Mouse (Mus musculus): Measurements from ENCODE around the gene Dcbld2. TPM values are rescaled to one million over a fixed set of nuclear protein-coding genes. Genes with fewer than 3 reads are reported as not detected.
A peak's percentile ranks its signal among the peaks of the same experiment; 100 is the strongest.
"Not testable (repeated sequence)": the region's sequence is repeated elsewhere in the genome, so short reads cannot be mapped to it uniquely, and the experiment has no call there.

The Dcbld2 gene
- total RNA-seq, 2 experiments from 2014 or later: 13.1 to 15.8 TPM

GRCm38 (mm10) chr16:58449073-58449472, 40.8 kb downstream of the Dcbld2 start:
- DNase-seq (ENCODE audit: low spot score in 2 of 2): no peak

GRCm38 (mm10) chr16:58450648-58451047, 42.4 kb downstream of the Dcbld2 start:
- DNase-seq (ENCODE audit: low spot score in 2 of 2): no peak

GRCm38 (mm10) chr16:58451647-58452046, 43.4 kb downstream of the Dcbld2 start:
- no peak for DNase-seq (ENCODE audit: low spot score in 2 of 2)

- no peak for DNase-seq (ENCODE audit: low spot score in 2 of 2)
Measured at GRCm38 (mm10) chr16:58453138-58453537, 44.9 kb downstream of the Dcbld2 start.

- DNase-seq (ENCODE audit: low spot score in 2 of 2): no peak
Measured at GRCm38 (mm10) chr16:58453820-58454219, 45.6 kb downstream of the Dcbld2 start.

GRCm38 (mm10) chr16:58454617-58455016, 46.4 kb downstream of the Dcbld2 start:
- peak in 1 of 2 experiments; percentile 38 for DNase-seq (ENCODE audit: low spot score in 2 of 2)

DNA sequence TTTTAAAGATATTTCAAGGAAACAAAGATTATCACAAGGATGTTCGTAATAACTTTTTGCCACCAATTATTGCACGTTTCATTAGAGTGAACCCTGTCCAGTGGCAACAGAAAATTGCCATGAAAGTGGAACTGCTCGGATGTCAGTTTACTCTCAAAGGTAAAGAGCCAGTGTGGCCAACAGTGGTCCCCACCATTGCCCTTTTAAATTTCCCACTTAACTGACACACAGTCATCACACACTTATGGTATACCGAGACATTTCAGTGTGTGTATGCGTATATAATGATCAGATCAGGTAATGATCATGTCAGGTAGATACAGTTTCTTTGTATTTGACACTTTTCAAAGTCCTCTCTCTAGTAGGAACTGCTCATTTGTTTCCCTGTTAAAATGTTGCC, 46.9 kb downstream of the Dcbld2 start:
- no peak for DNase-seq (ENCODE audit: low spot score in 2 of 2)

DNA sequence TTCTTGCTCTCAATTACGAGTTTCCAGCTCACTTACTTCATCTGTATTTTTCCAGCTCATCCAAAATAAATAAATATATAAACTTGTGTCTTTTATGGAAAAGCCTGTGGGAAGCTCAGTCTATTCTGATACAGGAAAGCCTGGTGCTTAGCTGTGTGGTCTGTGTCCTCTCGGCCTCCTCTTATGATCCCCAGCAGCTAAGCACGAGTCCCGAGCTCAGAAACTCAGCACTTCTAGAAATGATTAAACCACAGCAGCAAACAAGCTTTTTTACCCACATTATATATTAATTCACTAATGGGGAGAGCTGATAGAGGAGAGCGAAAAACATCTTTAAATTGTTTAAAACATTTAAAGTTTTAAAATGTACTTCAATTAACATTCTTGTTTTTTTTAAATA, 48.2 kb downstream of the Dcbld2 start:
- DNase-seq (ENCODE audit: low spot score in 2 of 2): no peak

DNA sequence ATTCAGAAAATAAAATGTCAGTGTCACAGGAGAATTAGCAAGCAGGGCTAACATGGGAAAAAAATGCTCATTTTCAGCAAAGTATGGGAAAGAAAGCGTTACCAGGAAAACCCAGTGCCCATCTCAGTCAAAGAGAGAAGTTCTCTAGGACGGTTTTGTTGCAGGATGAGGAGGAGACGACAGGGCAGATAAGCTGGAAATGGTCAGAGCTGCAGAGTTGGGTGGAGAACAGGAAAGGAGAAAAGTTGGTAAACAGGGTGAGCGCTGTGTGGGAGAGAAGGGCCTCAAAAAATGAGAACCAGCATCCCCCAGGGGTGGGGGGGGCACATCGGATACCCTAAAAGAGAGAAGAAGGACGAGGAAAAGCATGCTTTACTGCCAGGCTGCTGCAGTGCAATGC, 48.7 kb downstream of the Dcbld2 start:
- DNase-seq (ENCODE audit: low spot score in 2 of 2): no peak

GRCm38 (mm10) chr16:58459966-58460365, 51.7 kb downstream of the Dcbld2 start:
- not testable (repeated sequence) for DNase-seq (ENCODE audit: low spot score in 2 of 2)

DNA sequence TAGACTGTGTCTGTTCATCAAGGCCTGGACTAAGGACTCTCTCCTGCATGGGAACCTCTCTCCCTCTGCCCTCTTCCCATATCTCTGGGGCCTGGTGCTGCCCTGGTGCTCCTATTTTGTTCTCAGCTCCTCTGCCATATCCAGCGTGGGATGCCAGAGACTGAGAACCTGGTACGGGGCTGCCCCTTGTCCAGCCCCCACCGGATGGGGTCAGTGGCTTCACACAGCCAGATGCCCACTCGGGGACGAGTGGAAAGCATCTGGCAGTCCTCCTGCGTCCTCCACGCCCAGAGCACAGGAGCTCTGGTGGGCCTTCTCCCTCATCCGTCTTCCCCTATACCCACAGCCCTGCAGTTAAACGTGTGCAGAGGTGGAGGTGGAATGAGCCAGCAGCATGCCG, 52.1 kb downstream of the Dcbld2 start:
- DNase-seq (ENCODE audit: low spot score in 2 of 2): no peak

- no peak for DNase-seq (ENCODE audit: low spot score in 2 of 2)
Measured at GRCm38 (mm10) chr16:58461856-58462518, 53.7 kb downstream of the Dcbld2 start.

GRCm38 (mm10) chr16:58462519-58462918, 54.3 kb downstream of the Dcbld2 start:
- DNase-seq (ENCODE audit: low spot score in 2 of 2): no peak

GRCm38 (mm10) chr16:58464051-58464450, 55.8 kb downstream of the Dcbld2 start:
- DNase-seq (ENCODE audit: low spot score in 2 of 2): no peak

GRCm38 (mm10) chr16:58465412-58465811, 57.2 kb downstream of the Dcbld2 start:
- no peak for DNase-seq (ENCODE audit: low spot score in 2 of 2)

- DNase-seq (ENCODE audit: low spot score in 2 of 2): no peak
Measured at GRCm38 (mm10) chr16:58470061-58470460, 61.8 kb downstream of the Dcbld2 start.

- DNase-seq (ENCODE audit: low spot score in 2 of 2): no peak
Measured at GRCm38 (mm10) chr16:58470841-58471240, 62.6 kb downstream of the Dcbld2 start.

DNA sequence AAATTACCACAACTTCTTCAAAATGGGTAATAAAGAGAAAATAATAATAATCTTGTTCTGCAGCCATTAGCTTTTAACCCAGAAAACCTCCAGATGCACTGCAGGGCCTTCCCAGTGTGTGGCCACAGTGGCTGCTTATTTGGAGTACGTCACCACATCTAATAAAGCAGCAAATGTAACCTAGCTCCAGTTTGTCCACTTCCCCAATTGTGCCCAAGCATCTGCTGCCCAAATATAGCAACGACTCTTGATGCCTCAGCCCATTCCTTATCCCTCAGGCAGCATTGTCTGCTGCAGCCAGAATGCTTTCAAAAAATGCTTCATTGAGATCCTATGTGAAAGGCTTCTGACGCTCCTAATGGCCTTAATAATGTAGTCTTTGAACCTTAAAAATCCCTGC, 66.6 kb downstream of the Dcbld2 start:
- no peak for DNase-seq (ENCODE audit: low spot score in 2 of 2)

DNA sequence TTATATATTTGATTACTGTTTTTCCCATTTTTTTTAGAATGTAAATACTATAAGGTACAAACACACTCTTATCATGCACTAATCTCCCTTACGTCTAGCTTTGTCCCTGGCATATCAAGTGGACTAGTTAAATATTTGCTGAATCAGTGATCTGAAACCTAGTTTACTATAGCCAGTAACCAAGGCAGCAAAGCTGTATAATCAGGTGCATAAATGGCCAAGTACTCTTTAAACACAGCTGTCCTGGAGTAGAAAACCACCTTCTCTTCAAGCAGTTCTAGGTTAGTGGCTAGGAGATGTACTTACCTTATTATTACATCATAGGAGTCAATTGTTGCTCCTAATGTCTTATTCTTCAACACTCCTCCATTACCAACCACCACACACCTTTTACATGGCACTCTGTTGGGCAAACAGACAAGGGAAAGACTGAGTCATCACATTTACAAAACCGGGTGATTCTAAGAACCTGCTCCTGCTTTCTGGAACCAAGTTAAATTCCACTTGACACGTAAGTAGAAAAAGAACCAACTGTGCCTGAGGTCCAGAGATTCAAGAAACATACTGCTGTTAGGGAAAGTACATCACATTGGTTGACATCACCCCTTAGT, 67.4 kb downstream of the Dcbld2 start:
- DNase-seq (ENCODE audit: low spot score in 2 of 2): no peak

DNA sequence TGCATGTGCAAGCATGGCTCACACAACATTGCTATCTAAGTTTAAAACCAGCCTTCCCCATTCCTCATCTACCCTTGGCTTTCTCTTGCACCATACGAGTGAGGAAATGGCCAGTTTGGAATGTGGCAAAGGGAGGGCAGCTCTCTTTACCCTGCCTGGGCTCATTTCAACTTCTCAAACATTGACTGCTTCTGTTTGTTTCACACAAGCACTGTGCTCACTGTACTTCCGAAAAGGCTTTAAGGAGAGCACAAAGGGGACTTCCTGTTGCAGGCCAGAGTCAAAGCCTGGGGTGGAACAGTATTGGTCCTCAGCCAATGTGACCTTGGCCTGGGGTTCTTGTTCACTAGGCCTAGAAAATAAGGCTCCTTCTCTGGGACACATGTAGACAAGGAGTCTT, 68.1 kb downstream of the Dcbld2 start:
- no peak for DNase-seq (ENCODE audit: low spot score in 2 of 2)

- DNase-seq (ENCODE audit: low spot score in 2 of 2): no peak
Measured at GRCm38 (mm10) chr16:58479898-58480448, 71.7 kb downstream of the Dcbld2 start.

- no peak for DNase-seq (ENCODE audit: low spot score in 2 of 2)
Measured at GRCm38 (mm10) chr16:58481219-58481905, 73.1 kb downstream of the Dcbld2 start.

Data from adrenal gland, postnatal 4 days (tissue).